Mouse (Mus musculus) heart, postnatal 0 days (tissue): ENCODE measurements around the gene Rasgef1b. TPM values are rescaled to one million over a fixed set of nuclear protein-coding genes. Genes with fewer than 3 reads are reported as not detected.
A peak's percentile ranks its signal among the peaks of the same experiment; 100 is the strongest.

Experiments
- ATAC-seq: fragments of 200-750 bp; cut with Nextera tagmentation; 2 replicates; pipeline ENCODE4 v1.8.0; 2017; ENCODE audit warnings: low read depth, moderate number of reproducible peaks, moderate library complexity; ENCODE audit not compliant: insufficient read depth
- DNase-seq: peaks from one replicate; pipeline ENCODE4 v3.0.0-alpha.2; 2016; ENCODE audit warnings: low spot score
- H3K27ac ChIP-seq: fragments of 300-500 bp; sonication (generic); 2 replicates; pipeline ENCODE4 v1.5.1; 2014; ENCODE audit warnings: low read depth, mild to moderate bottlenecking
- H3K27me3 ChIP-seq: fragments of 300-500 bp; sonication (generic); 2 replicates; pipeline ENCODE4 v1.6.1; 2014; ENCODE audit warnings: low read length, mixed read lengths; ENCODE audit not compliant: control insufficient read depth, insufficient read depth
- H3K36me3 ChIP-seq: fragments of 300-500 bp; sonication (generic); replicated peaks from 2 replicates; pipeline ENCODE4 v1.6.1; 2014; ENCODE audit warnings: low read length, mixed read lengths; ENCODE audit not compliant: control insufficient read depth, insufficient read depth
- H3K4me1 ChIP-seq: fragments of 300-500 bp; sonication (generic); 2 replicates; pipeline ENCODE4 v1.6.1; 2014; ENCODE audit warnings: antibody characterized with exemption; ENCODE audit not compliant: control insufficient read depth, insufficient read depth
- H3K4me2 ChIP-seq: fragments of 300-500 bp; sonication (generic); 2 replicates; pipeline ENCODE4 v1.6.1; 2014; ENCODE audit warnings: low read depth, mild to moderate bottlenecking, low read length, moderate library complexity
- H3K4me3 ChIP-seq: fragments of 300-500 bp; sonication (generic); 2 replicates; pipeline ENCODE4 v1.5.1; 2014; ENCODE audit warnings: low read depth, low read length
- H3K9ac ChIP-seq: fragments of 300-500 bp; sonication (generic); replicated peaks from 2 replicates; pipeline ENCODE4 v1.6.1; 2014; ENCODE audit warnings: low read depth, low read length, mixed read lengths
- H3K9me3 ChIP-seq: fragments of 300-500 bp; sonication (generic); replicated peaks from 2 replicates; pipeline ENCODE4 v1.6.1; 2016; ENCODE audit warnings: low read length; ENCODE audit not compliant: control insufficient read depth
- CTCF ChIP-seq: IDR thresholded peaks from 2 replicates; pipeline ENCODE4 v1.5.1; 2016; ENCODE audit warnings: antibody characterized with exemption, control low read depth, low read depth
- EP300 ChIP-seq: IDR thresholded peaks from 2 replicates; pipeline ENCODE4 v1.6.1; 2016; ENCODE audit warnings: antibody characterized with exemption, low read depth
- WGBS: fragments of 180-500 bp; shearing (Covaris S2); extraction: QIAGEN DNeasy Blood & Tissue Kit; methylation state at CpG from one replicate; pipeline ENCODE4 v1.1.7; 2014; 5-methylcytosine and 5-hydroxymethylcytosine counted together
- polyA plus RNA-seq: library from polyadenylated mRNA; unstranded; fragments of >200 nt; fragmentation: Nextera tagmentation; extraction: Ambion mirVana; gene quantifications from 2 replicates; pipeline ENCODE4 v1.2.1, GENCODE M21; 2015
- total RNA-seq: library from RNA; depleted of rRNA; stranded (reverse); fragments of >200 nt; gene quantifications from 2 replicates; pipeline ENCODE4 v1.2.3, GENCODE M21; 2014; ENCODE audit warnings: low replicate concordance

Gene Rasgef1b
- total and polyA plus RNA-seq, 2 experiments from 2014 or later: 19.0 to 29.8 TPM

GRCm38 (mm10) chr5:99338826-99339225 lies 390.0 kb downstream of the Rasgef1b start:
- no peak overlapping the region for H3K9ac ChIP-seq
- TF ChIP-seq CTCF (no peak), EP300 (no peak)
- H3K9me3 ChIP-seq: no peaks in the 10 kb centered on the region
- H3K27me3 ChIP-seq: no peaks in the 10 kb centered on the region
- H3K4me2 ChIP-seq: no peak overlapping the region
- no peak for ATAC-seq
- H3K27ac ChIP-seq: no peak overlapping the region
- WGBS: 94% methylated on average over 6 of the region's 6 CpGs
- peaks cover 14% of the 10 kb centered on the region; the same call in 1 of the 2 replicates for H3K4me1 ChIP-seq
- no peak for DNase-seq
- H3K4me3 ChIP-seq: no peak overlapping the region
- no peaks in the 10 kb centered on the region for H3K36me3 ChIP-seq

DNA sequence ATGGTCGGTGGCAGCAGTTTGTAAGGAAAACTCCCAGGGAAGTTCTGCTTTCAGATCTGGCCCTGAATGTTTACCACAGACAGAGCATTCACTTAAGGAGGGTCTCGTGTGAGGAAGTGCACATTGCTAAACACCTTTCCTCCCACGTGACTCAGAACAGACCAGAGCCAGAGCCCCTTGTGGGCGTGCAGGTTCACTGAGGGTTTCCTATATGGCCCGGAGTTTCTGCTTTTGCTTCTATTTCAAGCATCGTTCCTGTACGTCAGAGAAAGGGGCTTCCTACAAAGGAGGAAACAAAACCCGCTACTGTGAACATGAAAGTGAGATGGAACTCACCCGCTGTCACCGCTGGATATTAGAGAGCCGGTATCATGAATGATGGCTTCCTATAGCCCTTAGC lies 392.4 kb downstream of the Rasgef1b start:
- H3K4me2 ChIP-seq: peak overlapping the region; percentile 13; the same call in 1 of the 2 replicates
- peaks cover 14% of the 10 kb centered on the region; the same call in 1 of the 2 replicates for H3K4me1 ChIP-seq
- TF ChIP-seq EP300 (no peak), CTCF (no peak)
- H3K27me3 ChIP-seq: no peaks in the 10 kb centered on the region
- DNase-seq (no peak), ATAC-seq (no peak)
- no peaks in the 10 kb centered on the region for H3K36me3 ChIP-seq
- no peak overlapping the region for H3K9ac ChIP-seq
- WGBS: 61% methylated on average over 11 of the region's 11 CpGs
- H3K27ac ChIP-seq: no peak overlapping the region
- H3K4me3 ChIP-seq: no peak overlapping the region
- no peaks in the 10 kb centered on the region for H3K9me3 ChIP-seq

- Histone ChIP-seq H3K27me3 (no peaks in the 10 kb centered on the region), H3K4me2 (no peak overlapping the region), H3K36me3 (no peaks in the 10 kb centered on the region), H3K27ac (no peak overlapping the region), H3K4me3 (no peak overlapping the region), H3K9ac (no peak overlapping the region), H3K4me1 (no peaks in the 10 kb centered on the region), H3K9me3 (no peaks in the 10 kb centered on the region)
- 74% methylated on average over 5 of the region's 5 CpGs for WGBS
- TF ChIP-seq CTCF (no peak), EP300 (no peak)
- no peak for DNase-seq
- ATAC-seq: no peak
Observed at GRCm38 (mm10) chr5:99334017-99334416, 394.8 kb downstream of the Rasgef1b start.

DNA sequence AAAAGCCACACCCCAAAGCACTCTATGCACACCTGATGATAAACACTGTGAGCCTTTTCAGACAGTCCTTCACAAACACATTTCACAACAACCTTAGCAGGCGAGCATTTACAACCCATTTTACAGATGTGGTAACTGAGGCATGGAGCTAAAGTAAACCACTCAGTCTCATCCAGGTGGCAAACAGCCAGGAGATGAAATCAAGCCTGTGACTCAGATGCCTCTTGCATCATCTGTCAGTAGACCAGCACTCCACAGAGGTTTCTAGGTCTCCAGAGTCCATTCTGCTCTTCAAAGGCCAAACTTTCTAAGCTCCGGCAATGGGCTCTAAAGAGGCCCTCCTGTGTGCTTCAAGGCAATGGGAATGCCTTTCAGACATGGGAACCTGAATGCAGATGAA lies 396.8 kb downstream of the Rasgef1b start:
- H3K36me3 ChIP-seq: no peaks in the 10 kb centered on the region
- H3K4me1 ChIP-seq: no peaks in the 10 kb centered on the region
- H3K4me3 ChIP-seq: no peak overlapping the region
- no peak overlapping the region for H3K27ac ChIP-seq
- DNase-seq (no peak), ATAC-seq (no peak)
- WGBS: 87% methylated on average over 2 of the region's 2 CpGs
- TF ChIP-seq CTCF (no peak), EP300 (no peak)
- no peaks in the 10 kb centered on the region for H3K9me3 ChIP-seq
- no peak overlapping the region for H3K9ac ChIP-seq
- H3K4me2 ChIP-seq: no peak overlapping the region
- no peaks in the 10 kb centered on the region for H3K27me3 ChIP-seq

DNA sequence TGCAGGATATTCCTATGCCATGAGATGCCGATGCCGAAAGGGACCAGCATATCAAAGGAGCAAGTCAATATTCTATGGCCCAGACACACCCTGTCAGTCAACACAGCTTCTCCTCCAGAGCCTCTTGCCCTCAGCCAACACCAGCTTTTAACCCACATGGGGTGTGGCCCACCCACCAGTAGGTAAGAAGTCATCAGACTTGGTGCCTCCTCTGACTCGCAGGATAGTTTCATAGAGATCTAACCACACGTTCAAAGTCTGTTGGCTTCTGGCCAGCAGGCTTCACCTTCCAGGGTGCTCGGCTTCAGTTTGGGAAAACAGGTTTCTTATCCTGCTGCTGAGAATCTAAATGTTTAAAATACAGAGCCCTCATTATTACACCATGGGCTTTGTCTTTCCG lies 399.8 kb downstream of the Rasgef1b start:
- no peak overlapping the region for H3K4me3 ChIP-seq
- H3K27me3 ChIP-seq: no peaks in the 10 kb centered on the region
- no peaks in the 10 kb centered on the region for H3K4me1 ChIP-seq
- DNase-seq: no peak
- no peaks in the 10 kb centered on the region for H3K36me3 ChIP-seq
- H3K9me3 ChIP-seq: no peaks in the 10 kb centered on the region
- TF ChIP-seq EP300 (no peak), CTCF (no peak)
- H3K27ac ChIP-seq: no peak overlapping the region
- 62% methylated on average over 6 of the region's 6 CpGs for WGBS
- ATAC-seq: no peak
- H3K9ac ChIP-seq: no peak overlapping the region
- H3K4me2 ChIP-seq: no peak overlapping the region

GRCm38 (mm10) chr5:99327019-99327418 lies 401.8 kb downstream of the Rasgef1b start:
- TF ChIP-seq EP300 (no peak), CTCF (no peak)
- Histone ChIP-seq H3K9me3 (no peaks in the 10 kb centered on the region), H3K9ac (no peak overlapping the region), H3K4me1 (no peaks in the 10 kb centered on the region), H3K27me3 (no peaks in the 10 kb centered on the region), H3K4me2 (no peak overlapping the region), H3K4me3 (no peak overlapping the region), H3K36me3 (no peaks in the 10 kb centered on the region), H3K27ac (no peak overlapping the region)
- WGBS: 68% methylated on average over 2 of the region's 2 CpGs
- ATAC-seq (no peak), DNase-seq (no peak)
